Mouse (Mus musculus) brain, adult 10 weeks (tissue): ENCODE results near the gene Hyal3. TPM values are rescaled to one million over a fixed set of nuclear protein-coding genes. Genes with fewer than 3 reads are reported as not detected.

ENCODE experiments used
- polyA plus RNA-seq: library from polyadenylated mRNA; stranded (reverse); fragments of 350-450 nt; fragmentation: Illumina TruSeq; extraction: RNeasy Lipid Tissue Mini Kit (QIAGEN cat#74804); gene quantifications from one replicate; pipeline ENCODE4 v1.2.3, GENCODE M21; 2015; ENCODE audit warnings: low read depth, low replicate concordance

Gene Hyal3
- 0.57 TPM for polyA plus RNA-seq

DNA sequence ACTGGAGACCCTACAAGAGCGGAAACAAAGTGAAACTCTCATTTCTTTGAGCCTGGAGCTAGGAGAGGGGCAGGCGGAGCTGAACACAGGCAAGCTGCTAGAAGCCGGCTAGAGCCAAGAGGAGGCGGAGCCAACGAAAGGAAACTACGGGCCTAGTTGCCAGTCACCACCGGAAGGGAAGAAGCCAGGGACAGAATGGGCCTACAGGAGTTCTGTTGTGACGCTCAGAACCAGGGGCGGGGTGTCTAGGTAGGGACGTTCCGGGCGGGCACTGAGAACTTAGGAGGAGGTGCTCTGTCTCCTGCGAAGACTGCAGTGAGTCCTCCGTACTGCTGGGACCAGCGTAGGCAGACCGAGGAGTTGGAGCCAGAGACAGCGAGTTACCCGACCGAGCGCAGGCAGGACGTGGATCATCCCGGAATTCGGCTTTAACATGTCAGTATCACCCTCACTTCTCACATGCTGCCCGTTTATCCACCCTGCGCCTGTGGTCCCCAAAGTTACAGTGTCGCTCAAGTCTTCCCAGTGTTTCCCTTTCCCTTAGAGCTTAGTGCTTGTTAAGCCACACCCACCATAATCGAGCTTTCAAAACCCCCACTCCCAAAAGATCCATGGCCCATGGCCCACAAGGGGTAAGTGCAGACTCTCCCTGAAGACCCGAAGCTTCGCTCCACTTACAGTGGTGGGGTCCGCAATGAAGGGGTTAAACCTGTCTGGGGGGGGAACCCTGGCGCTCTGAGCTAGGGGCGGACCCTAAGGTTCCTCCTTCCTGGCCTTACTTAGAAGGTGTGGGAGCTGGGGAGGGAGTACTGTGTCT is at the start of gene Hyal3:
Hyal3 (plus strand) TSS at position 318 of the 817 bp plus-strand sequence.

DNA sequence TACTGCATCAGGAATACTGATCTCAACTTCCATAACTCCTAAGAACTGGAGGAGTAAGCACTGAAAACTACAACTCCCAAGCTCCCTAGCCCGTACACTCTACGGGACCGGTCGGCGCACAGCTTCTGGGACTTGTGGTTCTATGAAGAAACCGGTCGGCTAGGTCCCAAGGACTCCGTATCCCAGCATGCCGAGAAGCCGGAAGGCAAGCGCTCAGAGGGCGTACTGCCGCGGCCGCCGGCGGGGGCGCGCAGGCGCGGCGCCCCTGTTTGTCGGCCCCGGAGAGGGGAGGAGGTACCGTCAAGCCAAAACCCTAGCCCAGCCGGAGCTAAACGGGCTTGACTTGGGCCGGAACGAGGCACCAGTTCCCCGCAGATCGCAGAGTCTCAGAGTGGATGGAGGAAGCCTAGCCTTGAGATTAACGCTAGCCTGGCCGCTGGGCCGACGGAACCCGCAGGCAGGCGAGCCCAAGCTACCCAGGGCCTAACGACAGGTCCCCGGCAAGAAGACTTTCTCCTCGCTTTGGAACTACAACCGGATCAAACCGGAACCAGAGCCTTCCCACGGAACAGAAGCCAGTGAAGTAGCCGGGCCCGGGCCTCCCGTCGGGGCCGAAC is 46.7 kb upstream of the Hyal3 start, which contains the start of gene Tmem115:
Tmem115 (plus strand) TSS at position 155 of the 617 bp plus-strand sequence.

DNA sequence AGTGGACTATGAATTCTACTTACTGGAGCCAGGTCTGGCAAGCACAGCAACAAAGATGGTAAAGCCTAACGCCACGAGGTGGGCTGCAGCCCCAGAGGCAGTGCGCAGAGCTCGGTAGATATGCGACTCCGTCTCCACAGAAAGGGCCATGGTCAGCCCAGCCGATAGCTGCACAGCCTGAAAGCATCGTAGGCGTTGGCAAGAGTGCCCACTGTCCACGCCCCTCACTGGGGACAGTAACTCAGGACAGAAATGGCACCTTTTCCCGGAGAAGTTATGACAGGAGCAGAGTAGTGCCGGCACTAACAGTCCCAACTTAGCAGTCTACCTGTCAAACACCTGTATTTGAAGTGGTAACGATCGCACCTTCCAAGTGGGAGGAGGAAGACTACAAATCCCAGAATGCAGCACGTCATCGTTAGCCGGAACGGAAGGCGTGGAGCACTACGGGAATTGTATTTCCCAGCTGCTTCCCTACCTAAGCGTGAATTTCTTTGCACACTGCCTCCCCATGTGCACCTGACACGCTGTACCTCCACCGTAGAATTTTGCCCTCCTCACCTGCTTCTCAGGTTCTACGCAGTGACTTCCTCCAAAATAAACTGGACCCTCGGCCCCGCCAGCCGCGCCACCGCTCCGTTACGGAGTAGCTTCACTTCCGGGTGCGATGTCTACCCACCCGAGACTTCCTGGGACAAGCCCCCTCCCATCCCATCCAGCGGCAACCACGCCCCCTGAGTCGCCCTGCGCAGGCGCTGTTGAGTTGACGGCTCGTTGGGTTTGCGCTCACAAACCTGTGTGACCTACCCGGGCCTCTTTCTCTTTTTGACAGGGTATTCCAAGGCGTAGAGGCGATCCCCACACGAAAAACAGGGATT is 38.9 kb upstream of the Hyal3 start, which contains the start of the genes Cyb561d2 and Nprl2:
Cyb561d2 (minus strand) TSS at position 720 of the 878 bp plus-strand sequence.
Nprl2 (plus strand) TSS at position 753 of the 878 bp plus-strand sequence.

GRCm38 (mm10) chr9:107547026-107547425 is 33.6 kb upstream of the Hyal3 start, which contains the start of gene Zmynd10:
Gene Zmynd10 (plus strand): TSS chr9:107547298.

DNA sequence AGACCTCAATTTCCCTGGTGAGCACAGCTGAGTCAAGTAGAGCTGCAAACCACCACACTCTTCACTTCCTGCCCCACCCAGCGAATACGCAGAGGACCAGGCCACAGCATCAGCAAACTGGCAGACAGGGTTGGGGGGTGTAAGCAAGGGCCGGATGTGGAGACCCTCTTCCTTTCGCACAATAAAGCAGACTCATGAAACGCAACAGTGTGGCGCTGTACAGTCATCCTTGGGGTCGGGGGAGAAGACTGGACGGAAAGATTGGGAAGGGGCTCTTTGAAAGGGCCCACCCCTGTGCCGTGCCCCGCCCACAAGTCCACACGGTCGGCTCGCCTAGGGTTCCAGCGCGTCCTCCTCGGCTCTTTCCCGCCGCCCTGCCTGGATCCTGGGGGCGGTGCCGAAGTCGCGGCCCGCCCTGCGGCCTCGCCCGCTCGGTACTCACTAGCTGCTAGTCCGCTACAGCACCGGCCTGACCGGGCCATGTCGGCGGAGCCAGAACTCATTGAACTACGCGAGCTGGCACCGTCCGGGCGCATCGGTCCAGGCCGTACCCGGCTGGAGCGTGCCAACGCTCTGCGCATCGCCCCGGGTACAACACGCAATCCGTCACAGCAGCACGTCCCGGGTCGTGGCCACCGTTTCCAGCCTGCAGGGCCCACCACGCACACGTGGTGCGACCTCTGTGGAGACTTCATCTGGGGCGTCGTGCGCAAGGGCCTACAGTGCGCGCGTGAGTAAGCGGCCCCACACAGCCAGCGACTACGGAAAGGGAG is 29.3 kb upstream of the Hyal3 start, which contains the start of gene Rassf1:
Rassf1 (plus strand) TSS at position 439 of the 773 bp plus-strand sequence.

DNA sequence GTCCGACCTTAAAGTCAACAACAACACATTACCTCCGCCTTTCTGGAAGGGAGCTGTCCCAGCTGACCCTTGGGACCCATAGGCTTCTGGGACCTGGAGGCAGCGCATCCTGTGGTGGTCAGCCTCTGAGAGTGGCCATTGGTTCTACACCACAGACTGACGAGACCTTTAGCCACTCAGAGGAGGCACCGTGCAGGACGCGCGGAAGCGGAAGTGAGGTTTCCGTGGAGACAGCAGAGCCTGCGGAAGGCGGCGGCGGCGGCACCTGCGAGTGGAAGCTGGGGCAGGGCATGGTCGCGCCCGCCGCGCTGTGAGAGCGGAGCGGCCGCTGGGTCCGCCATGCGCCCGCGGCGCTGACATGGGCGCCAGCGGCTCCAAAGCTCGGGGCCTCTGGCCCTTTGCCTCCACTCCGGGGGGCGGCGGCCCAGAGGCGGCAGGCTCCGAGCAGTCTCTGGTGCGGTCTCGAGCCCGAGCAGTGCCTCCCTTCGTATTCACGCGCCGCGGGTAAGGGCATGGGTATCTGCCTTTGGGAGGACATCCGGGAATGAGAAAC is 17.5 kb upstream of the Hyal3 start, which contains the start of gene Tusc2:
Tusc2 (plus strand) TSS at position 227 of the 553 bp plus-strand sequence.

GRCm38 (mm10) chr9:107567702-107568319 is 12.8 kb upstream of the Hyal3 start, which contains the start of gene Hyal2:
Gene Hyal2 (plus strand): TSS chr9:107567945.

DNA sequence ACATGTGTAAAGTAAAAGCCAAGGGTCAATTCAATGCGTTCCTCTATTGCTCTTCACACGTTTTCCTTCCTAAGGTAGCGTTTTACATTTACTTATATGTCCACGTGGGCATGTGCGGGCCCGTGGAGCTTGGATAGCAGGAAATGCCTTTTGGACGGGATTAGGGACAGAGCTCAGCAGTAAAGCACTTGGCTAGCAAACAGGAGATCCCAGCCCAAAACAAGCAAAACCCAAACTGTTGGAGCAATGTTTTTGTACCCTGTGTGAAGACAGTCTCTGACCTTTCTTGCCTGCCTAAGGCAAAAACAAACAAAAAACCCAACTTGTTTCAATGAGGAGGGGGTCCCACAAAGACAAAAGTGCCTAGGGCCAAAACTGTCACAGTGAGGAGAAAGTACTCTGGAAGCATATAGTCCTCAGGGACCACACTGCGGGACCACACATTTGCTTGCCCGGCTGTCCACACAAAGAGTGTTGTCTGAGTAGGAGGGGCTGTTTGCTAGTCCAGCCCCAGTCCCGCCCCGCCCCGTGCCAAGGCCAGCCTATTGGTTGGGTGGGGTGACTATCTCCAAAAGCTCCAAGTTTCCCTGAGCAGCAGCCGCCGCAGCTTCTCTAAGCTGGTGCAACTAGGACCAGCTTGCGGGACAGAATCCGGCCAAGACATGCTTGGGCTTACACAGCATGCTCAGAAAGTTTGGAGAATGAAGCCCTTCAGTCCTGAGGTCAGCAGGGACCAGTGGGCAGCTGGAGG is 4.1 kb upstream of the Hyal3 start, which contains the start of gene Hyal1:
Hyal1 (plus strand) TSS at position 571 of the 751 bp plus-strand sequence.

DNA sequence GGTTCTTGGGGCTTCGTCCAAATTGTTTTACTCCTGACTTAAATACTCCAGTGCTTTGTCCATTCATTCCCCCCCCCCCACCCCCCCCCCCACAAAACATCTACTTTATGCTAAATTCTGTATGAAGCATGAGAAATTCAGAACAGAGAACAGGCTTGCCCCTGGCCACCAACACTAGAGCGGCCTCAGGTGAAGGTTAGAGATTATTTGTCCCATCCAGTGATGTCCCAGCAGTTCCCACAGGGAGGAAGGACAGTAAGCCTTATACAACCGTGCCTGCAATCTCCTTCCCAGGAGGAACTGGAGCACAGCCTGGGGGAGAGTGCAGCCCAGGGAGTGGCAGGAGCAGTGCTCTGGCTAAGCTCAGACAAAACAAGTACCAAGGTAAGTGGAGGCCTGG is 2.0 kb upstream of the Hyal3 start, which contains the start of gene Naa80:
Naa80 (plus strand) TSS at position 301 of the 400 bp plus-strand sequence.

DNA sequence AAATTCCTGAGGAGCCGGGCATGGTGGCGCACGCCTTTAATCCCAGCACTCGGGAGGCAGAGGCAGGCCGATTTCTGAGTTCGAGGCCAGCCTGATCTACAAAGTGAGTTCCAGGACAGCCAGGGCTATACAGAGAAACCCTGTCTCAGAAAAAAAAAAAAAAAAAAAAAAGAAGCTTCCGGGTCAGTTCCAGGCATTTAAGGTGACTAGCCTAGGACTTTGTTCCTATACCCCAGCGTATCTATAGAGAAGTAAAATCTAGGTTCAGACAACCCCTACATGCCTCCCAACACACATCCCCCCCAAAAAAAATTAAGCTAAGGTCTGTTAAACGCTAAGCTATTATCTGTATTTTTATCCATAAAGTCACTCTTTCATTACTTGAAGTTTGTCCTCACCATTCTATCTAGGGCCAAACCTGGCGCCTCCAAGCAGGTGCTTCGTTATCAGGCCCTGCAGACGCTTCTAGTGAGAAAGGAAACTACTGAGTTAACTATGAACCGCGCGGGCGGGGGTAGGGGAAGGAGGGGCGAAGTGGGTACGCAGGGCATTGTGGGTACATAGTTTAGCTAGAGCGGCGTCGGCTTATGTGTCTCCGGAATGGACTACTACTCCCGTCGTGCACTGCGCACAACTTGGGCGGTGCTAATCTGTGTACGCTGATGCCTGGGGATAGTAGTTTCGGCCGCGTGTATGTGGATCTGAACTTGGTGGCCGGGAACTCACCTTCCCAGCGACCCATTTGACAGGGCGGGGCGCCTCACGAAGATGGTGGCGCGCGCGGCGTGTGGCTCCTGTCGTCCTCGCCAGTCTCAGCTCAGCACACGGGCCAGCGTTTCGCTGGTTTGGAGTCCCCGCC is 6.6 kb downstream of the Hyal3 start, which contains the start of gene Ifrd2:
Ifrd2 (plus strand) TSS at position 669 of the 859 bp plus-strand sequence.

GRCm38 (mm10) chr9:107608741-107609432 is 28.3 kb downstream of the Hyal3 start, which contains the start of gene Sema3b:
Gene Sema3b (minus strand): TSS chr9:107609229.

GRCm38 (mm10) chr9:107635279-107636028 is 54.8 kb downstream of the Hyal3 start, which contains the start of gene Gnai2:
Gene Gnai2 (minus strand): TSS chr9:107635367.

Other genes with a start within 250 kb of the Hyal3 start
- 21.8 TPM for gene Hemk1, start 242.5 kb upstream of the Hyal3 start, polyA plus RNA-seq
- 4.8 TPM for gene 6430571L13Rik, start 240.2 kb upstream of the Hyal3 start, polyA plus RNA-seq
- gene Cacna2d2, start 181.2 kb upstream of the Hyal3 start, polyA plus RNA-seq = 24.0 TPM
- gene Tmem115, start 46.9 kb upstream of the Hyal3 start, polyA plus RNA-seq = 28.6 TPM
- 25.1 TPM for gene Cyb561d2, start 38.6 kb upstream of the Hyal3 start, polyA plus RNA-seq
- 63.2 TPM for gene Nprl2, start 38.6 kb upstream of the Hyal3 start, polyA plus RNA-seq
- gene Zmynd10, start 33.5 kb upstream of the Hyal3 start, polyA plus RNA-seq = 5.0 TPM
- 17.8 TPM for gene Rassf1, start 29.3 kb upstream of the Hyal3 start, polyA plus RNA-seq
- gene Tusc2, start 17.6 kb upstream of the Hyal3 start, polyA plus RNA-seq = 143 TPM
- 12.1 TPM for gene Hyal2, start 12.9 kb upstream of the Hyal3 start, polyA plus RNA-seq
- gene Hyal1, start 3.9 kb upstream of the Hyal3 start, polyA plus RNA-seq = 4.5 TPM
- 13.9 TPM for gene Naa80, start 1.9 kb upstream of the Hyal3 start, polyA plus RNA-seq
- 12.0 TPM for gene Ifrd2, start 6.8 kb downstream of the Hyal3 start, polyA plus RNA-seq
- 2.2 TPM for gene Sema3b, start 28.4 kb downstream of the Hyal3 start, polyA plus RNA-seq
- gene Gnai2, start 54.5 kb downstream of the Hyal3 start, polyA plus RNA-seq = 173 TPM
- gene Slc38a3, start 88.7 kb downstream of the Hyal3 start, polyA plus RNA-seq = 76.0 TPM
- not detected for gene Gnat1, start 98.9 kb downstream of the Hyal3 start, polyA plus RNA-seq
- gene Sema3f, start 129.7 kb downstream of the Hyal3 start, polyA plus RNA-seq = 13.8 TPM
- gene Rbm5, start 190.2 kb downstream of the Hyal3 start, polyA plus RNA-seq = 105 TPM